Mouse (Mus musculus) central nervous system, embryonic 11.5 days (tissue): ENCODE results near the gene Gmfg. TPM values are rescaled to one million over a fixed set of nuclear protein-coding genes. Genes with fewer than 3 reads are reported as not detected.

Experiments used
- polyA plus RNA-seq: library from polyadenylated mRNA; depleted of rRNA; stranded (reverse); fragments of >200 nt; gene quantifications from 2 replicates; pipeline ENCODE4 v1.2.3, GENCODE M21; 2012; rRNA removed

The Gmfg gene
- 10.2 and 17.1 TPM in 2 replicates for polyA plus RNA-seq

GRCm38 (mm10) chr7:28436932-28437570, at the start of gene Gmfg:
Gene Gmfg (plus strand): TSS chr7:28437447.

GRCm38 (mm10) chr7:28392429-28393271, 44.6 kb upstream of the Gmfg start, which contains the start of the genes Med29 and Paf1:
Gene Med29 (minus strand): TSS chr7:28392708.
Gene Paf1 (plus strand): TSS chr7:28392951.

GRCm38 (mm10) chr7:28451531-28452360, 14.5 kb downstream of the Gmfg start, which contains the start of gene Lrfn1:
Gene Lrfn1 (plus strand): TSS chr7:28451980.

Other genes with a start within 250 kb of the Gmfg start
- 37.7 and 38.6 TPM in 2 replicates for gene Eid2, start 169.6 kb upstream of the Gmfg start, polyA plus RNA-seq
- 13.9 and 15.5 TPM in 2 replicates for gene Eid2b, start 159.7 kb upstream of the Gmfg start, polyA plus RNA-seq
- 0.65 and 3.9 TPM in 2 replicates for gene Selenov, start 146.3 kb upstream of the Gmfg start, polyA plus RNA-seq
- gene Dll3, start 135.2 kb upstream of the Gmfg start, polyA plus RNA-seq: 41.2 and 93.1 TPM in 2 replicates
- gene Timm50, start 125.4 kb upstream of the Gmfg start, polyA plus RNA-seq: 99.1 and 125 TPM in 2 replicates
- 102 and 105 TPM in 2 replicates for gene Supt5, start 98.7 kb upstream of the Gmfg start, polyA plus RNA-seq
- 2,195 and 2,197 TPM in 2 replicates for gene Rps16, start 86.8 kb upstream of the Gmfg start, polyA plus RNA-seq
- 44.0 and 64.1 TPM in 2 replicates for gene Plekhg2, start 64.8 kb upstream of the Gmfg start, polyA plus RNA-seq
- 3.4 and 4.2 TPM in 2 replicates for gene Zfp36, start 57.2 kb upstream of the Gmfg start, polyA plus RNA-seq
- 32.8 and 45.9 TPM in 2 replicates for gene Med29, start 44.7 kb upstream of the Gmfg start, polyA plus RNA-seq
- 124 and 409 TPM in 2 replicates for gene Paf1, start 44.5 kb upstream of the Gmfg start, polyA plus RNA-seq
- gene Lrfn1, start 14.5 kb downstream of the Gmfg start, polyA plus RNA-seq: 17.1 and 23.3 TPM in 2 replicates
- gene Ifnl2, start 73.0 kb downstream of the Gmfg start, polyA plus RNA-seq: not detected in 2 replicates
- gene Ifnl3, start 85.4 kb downstream of the Gmfg start, polyA plus RNA-seq: not detected in 2 replicates
- not detected in 2 replicates for gene Sycn, start 103.4 kb downstream of the Gmfg start, polyA plus RNA-seq
- gene Nccrp1, start 109.8 kb downstream of the Gmfg start, polyA plus RNA-seq: 0.07 TPM in 1 of 2 replicates, not detected in the other
- gene Samd4b, start 160.7 kb downstream of the Gmfg start, polyA plus RNA-seq: 47.4 and 72.3 TPM in 2 replicates
- gene Pak4, start 160.7 kb downstream of the Gmfg start, polyA plus RNA-seq: 30.7 and 42.8 TPM in 2 replicates
- gene Acp7, start 193.9 kb downstream of the Gmfg start, polyA plus RNA-seq: 0.05 TPM in 1 of 2 replicates, not detected in the other